Mouse (Mus musculus) inflammation-experienced regulatory T-cells (primary cell): ENCODE measurements around the gene Fam161b. TPM values are rescaled to one million over a fixed set of nuclear protein-coding genes. Genes with fewer than 3 reads are reported as not detected.

ENCODE experiments used
- polyA plus RNA-seq, 2 experiments: library from polyadenylated mRNA; unstranded; fragments of 100-300 nt; shearing (Covaris generic); gene quantifications; one replicate each; pipeline ENCODE4 v1.2.1; 2017

Gene Fam161b
- polyA plus RNA-seq = under 1 TPM; 0.46 to 0.98 TPM

GRCm38 (mm10) chr12:84361555-84362489, at the start of gene Fam161b, which contains the start of gene Coq6:
Fam161b (minus strand) TSS chr12:84361833.
Coq6 (plus strand) TSS chr12:84361657.

DNA sequence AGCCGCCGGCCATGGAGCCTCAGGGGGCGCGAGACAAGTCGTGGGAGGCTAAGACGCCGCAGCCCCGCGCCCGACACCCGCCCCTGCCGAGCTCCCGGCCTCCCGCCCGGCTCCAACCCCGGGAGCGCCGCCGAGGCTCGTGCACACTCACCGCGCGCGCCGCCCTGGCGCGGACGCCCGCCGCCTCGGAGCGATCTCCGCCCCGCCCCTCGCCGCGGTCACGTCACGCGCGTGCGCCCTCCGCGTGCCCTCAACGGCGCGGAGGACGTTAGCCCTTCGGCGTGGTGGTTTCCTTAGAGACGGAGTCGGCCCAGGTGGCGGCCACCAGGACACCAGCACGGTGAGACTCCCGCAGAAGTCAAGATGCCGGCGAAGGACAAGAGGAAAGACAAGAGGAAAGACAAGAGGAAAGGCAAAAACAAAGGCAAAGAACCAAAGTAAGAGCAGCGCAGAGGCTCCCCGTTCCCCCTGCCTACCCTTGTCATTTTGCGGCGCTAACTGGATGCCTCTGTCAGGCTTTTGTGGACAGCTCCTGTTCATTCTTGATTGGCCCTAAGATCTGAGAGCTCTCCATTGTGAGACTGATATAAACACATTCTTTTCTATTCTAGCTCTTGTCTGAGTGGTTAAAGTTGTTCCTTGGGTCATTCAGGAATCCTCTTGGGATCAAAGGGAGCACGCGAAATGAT, 47.3 kb upstream of the Fam161b start, which contains the start of the genes Entpd5 and Bbof1:
TSS of gene Entpd5 (minus strand) at position 211 of the 689 bp plus-strand sequence.
TSS of gene Bbof1 (plus strand) at position 253 of the 689 bp plus-strand sequence.

GRCm38 (mm10) chr12:84316721-84317621, 44.7 kb downstream of the Fam161b start, which contains the start of gene Zfp410:
Zfp410 (plus strand) TSS chr12:84316852.

Other genes with a start within 250 kb of the Fam161b start
- gene Dnal1, start 247.5 kb downstream of the Fam161b start, polyA plus RNA-seq = under 1 TPM; 0.31 to 0.78 TPM
- gene Pnma1, start 213.3 kb downstream of the Fam161b start, polyA plus RNA-seq = under 1 TPM in 1 of 2 experiments, not detected in 1; 0.17 TPM
- 10 to 100 TPM; 25.6 to 29.6 TPM for gene Elmsan1, start 143.0 kb downstream of the Fam161b start, polyA plus RNA-seq
- 10 to 100 TPM; 32.6 to 34.1 TPM for gene Ptgr2, start 76.6 kb downstream of the Fam161b start, polyA plus RNA-seq
- gene Zfp410, start 45.0 kb downstream of the Fam161b start, polyA plus RNA-seq = 10 to 100 TPM; 57.7 to 72.5 TPM
- 10 to 100 TPM; 27.5 to 29.8 TPM for gene Coq6, start 176 bp downstream of the Fam161b start, polyA plus RNA-seq
- 10 to 100 TPM; 36.4 to 85.2 TPM for gene Entpd5, start 47.2 kb upstream of the Fam161b start, polyA plus RNA-seq
- gene Bbof1, start 47.2 kb upstream of the Fam161b start, polyA plus RNA-seq = 1 to 10 TPM; 1.0 to 1.3 TPM
- gene Rnf113a2, start 55.4 kb upstream of the Fam161b start, polyA plus RNA-seq = 10 to 100 TPM; 30.8 to 34.0 TPM
- 10 to 100 TPM; 16.4 to 20.2 TPM for gene Aldh6a1, start 89.2 kb upstream of the Fam161b start, polyA plus RNA-seq
- gene Lin52, start 89.6 kb upstream of the Fam161b start, polyA plus RNA-seq = 10 to 100 TPM; 17.9 to 32.0 TPM
- under 1 TPM in 1 of 2 experiments, not detected in 1; 0.17 TPM for gene Vsx2, start 207.9 kb upstream of the Fam161b start, polyA plus RNA-seq